8 mouse cellular contexts compared by ENCODE assay signal in the genomic region with DNA sequence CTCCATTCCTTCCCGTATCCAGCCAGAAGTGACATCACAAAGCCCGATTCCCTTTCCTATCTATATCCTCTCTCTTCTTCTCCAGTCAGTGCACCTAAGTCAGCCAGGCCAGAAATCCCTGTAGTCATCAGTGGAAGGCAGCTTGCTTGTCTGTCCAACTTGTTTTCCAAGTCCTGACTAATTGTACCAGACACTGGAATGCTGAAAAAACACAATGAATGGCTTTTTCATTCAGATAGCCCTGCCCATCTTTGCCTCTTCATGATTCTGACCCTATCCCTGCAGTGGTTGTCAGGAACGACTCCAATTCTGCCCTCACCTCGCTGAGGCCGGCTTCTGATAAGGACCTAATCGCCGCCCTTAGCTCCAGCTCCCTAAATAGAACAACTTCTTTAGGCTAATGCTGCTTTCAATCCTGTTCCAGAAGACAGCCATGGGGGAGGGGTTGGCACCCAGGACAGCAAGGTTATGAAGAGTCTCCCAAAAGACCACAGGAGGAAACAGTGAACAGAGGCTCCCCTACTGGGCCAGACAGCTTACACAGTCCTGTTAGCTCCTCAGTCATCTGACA.
DNase-seq lines count a peak whose midpoint lies in the region; ATAC-seq and TF ChIP-seq lines count a peak whose summit lies in the region.

No protein-coding gene starts in this region.

- peak overlapping the region; percentile 98 for H3K27ac ChIP-seq in heart, embryonic 16.5 days (ENCODE audit: low read length)

- no peaks in the 10 kb centered on the region for H3K27me3 ChIP-seq in heart, embryonic 16.5 days (ENCODE audit: control insufficient read depth, insufficient read depth, low read length)
- no peaks in the 10 kb centered on the region for H3K27me3 ChIP-seq in myocyte (ENCODE audit: control insufficient read depth, insufficient read depth, insufficient read length)

- TF ChIP-seq POLR2A in myocyte (IDR thresholded peaks at IDR 0.05; ENCODE audit: insufficient read length, low read depth) = no peak

- no peak overlapping the region for H3ac ChIP-seq in myocyte (ENCODE audit: control insufficient read depth, insufficient read length)

- ATAC-seq in heart, embryonic 16.5 days (replicated peaks; ENCODE audit: extremely low read depth, insufficient read depth, low FRiP score) = peak; percentile 77
- ATAC-seq in CD4-positive, CD25-positive, alpha-beta regulatory T cell, adult 4 months = no peak

- peak; percentile 48 for DNase-seq in layer of hippocampus, adult 9-11 months
- DNase-seq in layer of hippocampus, adult 11-12 months (ENCODE audit: low spot score) = no peak
- DNase-seq in R1 (ENCODE audit: low read depth, low spot score) = peak; percentile 55
- no peak for DNase-seq in c-Kit-positive CD71-positive TER-119-positive erythroid progenitor cells, embryonic 14.5 days (ENCODE audit: low spot score)
- DNase-seq in cerebellum, postnatal 36 days = no peak

- no peaks in the 10 kb centered on the region for H3K36me3 ChIP-seq in heart, embryonic 16.5 days (ENCODE audit: control insufficient read depth, insufficient read depth)
- H3K36me3 ChIP-seq in myocyte (ENCODE audit: control insufficient read depth, insufficient read depth) = no peaks in the 10 kb centered on the region

- peak overlapping the region; percentile 51 for H3K4me3 ChIP-seq in heart, embryonic 16.5 days (ENCODE audit: low read length)
- no peak overlapping the region for H3K4me3 ChIP-seq in myocyte

- H3K9me3 ChIP-seq in heart, embryonic 16.5 days (replicated peaks; ENCODE audit: control insufficient read depth, low read length) = no peaks in the 10 kb centered on the region

- peaks cover 46% of the 10 kb centered on the region for H3K4me1 ChIP-seq in heart, embryonic 16.5 days (ENCODE audit: control insufficient read depth, insufficient read depth, low read length)

- peaks cover 83% of the 10 kb centered on the region for H3K79me2 ChIP-seq in myocyte (ENCODE audit: control insufficient read depth, insufficient read depth)

- peak overlapping the region; percentile 67 for H3K4me2 ChIP-seq in heart, embryonic 16.5 days (ENCODE audit: low read depth, low read length)
- peak overlapping the region; percentile 50 for H3K4me2 ChIP-seq in myocyte (ENCODE audit: low read depth)

- WGBS in heart, embryonic 16.5 days = 13% methylated on average over 7 of the region's 7 CpGs

- H3K9ac ChIP-seq in heart, embryonic 16.5 days (ENCODE audit: low read length) = peak overlapping the region; percentile 78

TF ChIP-seq in myocyte, 11 proteins besides CTCF, POLR2A, EP300 and RAD21:
- TF ChIP-seq E2F4 (IDR thresholded peaks at IDR 0.05; ENCODE audit: insufficient read depth) (no peak), POLR2AphosphoS2 (IDR thresholded peaks at IDR 0.05; ENCODE audit: insufficient read length, low read depth) (no peak), MYOG (IDR thresholded peaks at IDR 0.05; ENCODE audit: control insufficient read depth in 1 of 3, insufficient read depth in 1 of 3, insufficient read length in 2 of 3, low read depth in 2 of 3) (no peak), TCF12 (IDR thresholded peaks at IDR 0.05; ENCODE audit: insufficient read depth, poor library complexity, severe bottlenecking) (no peak), SRF (IDR thresholded peaks at IDR 0.05; ENCODE audit: control insufficient read depth, insufficient read length, low read depth) (no peak), TCF3 (IDR thresholded peaks at IDR 0.05; ENCODE audit: insufficient read length, low read depth) (no peak), MYOD1 (IDR thresholded peaks at IDR 0.05; ENCODE audit: control insufficient read depth in 1 of 3, insufficient read length in 2 of 3, low read depth in 2 of 3) (no peak), CEBPB (IDR thresholded peaks at IDR 0.05; ENCODE audit: insufficient read depth, poor library complexity, severe bottlenecking) (no peak), REST (IDR thresholded peaks at IDR 0.05; ENCODE audit: insufficient read depth, insufficient read length) (no peak), USF1 (IDR thresholded peaks at IDR 0.05; ENCODE audit: low read depth) (no peak), MAX (IDR thresholded peaks at IDR 0.05; ENCODE audit: low read depth) (no peak)
TF ChIP-seq in myocyte: peak in this region for 0.

Comparison
In these comparisons a context has a peak if more than half of its experiments do, and no peak if none do; other contexts are left out.
1. DNase-seq: peak in layer of hippocampus, adult 9-11 months (single experiment) and R1 (single experiment); none in layer of hippocampus, adult 11-12 months (single experiment), c-Kit-positive CD71-positive TER-119-positive erythroid progenitor cells, embryonic 14.5 days (single experiment) and cerebellum, postnatal 36 days (0 of 2).